Mouse (Mus musculus) frontal cortex, postnatal 25 days (tissue): Measurements from ENCODE around the gene 1810013L24Rik.

Experiments used
- DNase-seq, 2 experiments: peaks; one replicate each; pipeline ENCODE4 v3.0.0; 2022; ENCODE audit warnings: low spot score in 2 of 2

The 1810013L24Rik gene

DNA sequence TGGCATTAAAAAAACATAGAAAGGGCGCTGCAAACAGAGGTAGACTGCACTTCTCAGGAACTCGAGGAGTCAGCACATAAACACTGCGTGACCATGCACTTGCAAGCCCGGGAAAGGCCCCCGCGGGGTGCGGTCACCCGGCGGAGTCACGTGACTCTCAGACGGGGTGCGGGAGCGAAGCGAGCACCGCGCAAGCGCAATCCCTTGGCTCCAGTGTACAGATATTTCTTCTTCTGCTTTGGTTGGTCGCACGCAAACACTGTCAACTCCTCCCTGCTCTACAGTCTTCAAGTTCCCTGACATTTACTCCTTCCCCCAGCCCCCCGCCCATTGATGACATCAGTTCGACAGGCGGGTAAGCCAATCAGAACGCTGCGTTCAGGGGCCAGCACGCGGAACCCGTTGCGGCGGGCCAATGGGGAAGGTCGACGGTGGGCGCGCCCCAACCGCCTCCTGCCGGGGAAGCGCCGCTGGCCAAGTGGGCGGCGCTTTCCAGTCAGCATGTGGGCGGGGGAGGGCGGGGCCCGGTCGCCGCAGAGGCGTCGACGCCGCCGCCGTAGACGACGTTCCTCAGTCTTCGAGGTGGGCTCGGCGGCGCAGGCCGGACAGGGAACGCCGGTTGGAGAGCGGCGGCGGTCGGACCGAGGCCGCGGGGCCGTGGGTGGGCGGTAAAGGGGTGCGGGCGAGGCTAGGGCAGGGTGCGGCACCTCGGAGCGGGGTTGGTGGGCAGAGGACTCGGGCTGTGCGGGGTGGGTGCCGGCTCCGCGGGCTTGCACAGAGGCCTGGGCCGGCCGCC is at the start of gene 1810013L24Rik:
1810013L24Rik (plus strand) TSS at position 537 of the 796 bp plus-strand sequence.
- DNase-seq: peak; percentile 90 to 94

DNA sequence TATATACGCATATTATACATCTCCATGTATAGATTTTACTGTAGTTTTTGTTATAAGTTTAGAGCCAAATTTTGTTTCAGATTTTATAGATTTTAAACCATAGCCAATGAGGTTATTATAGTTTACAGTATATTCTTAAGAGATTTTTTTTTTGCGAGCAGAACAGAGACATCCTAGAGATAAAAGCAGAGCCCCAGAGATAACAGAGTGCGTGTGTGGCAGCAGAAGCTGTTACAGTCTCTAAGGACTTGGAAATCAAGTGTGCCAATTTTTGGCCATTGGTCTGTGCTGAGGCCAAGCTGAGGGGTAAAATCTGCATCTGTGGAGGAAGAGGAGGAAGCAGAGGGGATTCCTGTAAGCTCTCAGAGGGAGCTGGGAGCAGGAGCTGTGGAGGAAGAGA is 49.7 kb upstream of the 1810013L24Rik start:
- DNase-seq: no peak

DNA sequence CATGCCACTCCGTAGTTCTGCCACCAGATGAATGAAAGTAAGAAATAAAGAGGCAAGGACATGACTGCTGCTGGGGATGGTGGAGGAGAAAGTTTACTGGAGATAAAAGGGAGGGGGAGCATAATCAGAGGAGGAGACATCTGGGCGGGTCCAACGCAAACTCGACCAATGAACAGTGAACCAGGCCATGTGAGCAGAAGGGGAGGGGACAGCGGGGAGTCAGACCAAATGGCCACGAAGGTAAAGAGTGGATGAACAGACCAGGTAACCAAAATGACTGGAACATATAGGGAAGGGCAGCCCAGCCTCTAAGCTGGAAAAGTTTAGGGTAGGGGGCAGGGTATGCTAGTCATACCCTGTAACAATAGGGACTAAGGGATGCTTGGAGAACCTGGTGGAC is 48.7 kb upstream of the 1810013L24Rik start:
- DNase-seq: no peak

DNA sequence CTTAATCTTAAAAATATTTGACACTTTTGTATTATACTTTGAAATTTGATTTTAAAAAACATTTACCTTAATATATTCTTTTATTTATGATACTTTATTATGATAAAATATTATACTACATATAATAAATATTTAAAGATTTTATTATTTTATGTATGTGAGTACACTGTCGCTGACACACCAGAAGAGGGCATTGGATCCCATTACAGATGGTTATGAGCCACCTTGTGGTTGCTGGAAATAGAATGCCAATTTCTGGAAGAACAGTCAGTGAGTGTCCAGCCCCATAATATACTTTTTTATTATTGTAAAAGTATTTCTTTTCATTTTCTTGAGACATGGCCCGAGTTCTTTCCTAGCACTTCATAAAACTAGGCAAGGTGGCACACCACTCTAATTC is 48.2 kb upstream of the 1810013L24Rik start:
- DNase-seq: no peak

DNA sequence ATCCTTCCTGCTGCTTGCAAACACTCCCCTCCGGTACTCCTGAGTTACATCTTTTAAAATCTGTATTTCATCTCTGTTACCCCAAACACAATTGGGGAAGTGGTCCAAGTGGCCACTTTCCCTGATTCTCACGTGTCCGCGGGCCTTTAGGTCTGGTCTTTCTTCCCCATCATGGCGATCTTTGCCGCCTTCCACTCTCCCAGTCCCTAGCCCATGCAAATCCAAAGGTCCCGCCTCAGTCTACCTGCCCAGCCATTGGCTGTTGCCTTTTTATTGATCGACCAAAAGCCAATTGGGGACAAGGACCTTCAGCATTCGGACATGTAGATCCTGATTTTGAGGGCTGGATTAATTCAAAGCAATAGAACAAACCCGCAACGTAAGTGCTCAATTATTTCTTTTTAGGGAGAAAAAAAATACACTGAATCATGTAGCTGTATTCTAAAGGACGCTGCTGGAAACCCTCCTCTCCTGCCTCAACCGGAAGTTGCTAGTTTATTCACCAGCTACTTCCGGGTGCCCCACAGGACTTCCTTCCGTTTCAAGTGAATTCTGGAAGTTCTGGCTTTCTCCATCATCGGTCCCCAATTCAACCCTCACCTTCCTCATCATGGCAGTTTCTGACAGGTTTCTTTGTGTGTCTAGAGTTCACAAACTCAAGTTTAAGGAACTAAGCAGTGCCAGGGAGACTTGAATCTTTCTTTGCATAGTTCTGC is 46.5 kb upstream of the 1810013L24Rik start:
- DNase-seq: no peak

DNA sequence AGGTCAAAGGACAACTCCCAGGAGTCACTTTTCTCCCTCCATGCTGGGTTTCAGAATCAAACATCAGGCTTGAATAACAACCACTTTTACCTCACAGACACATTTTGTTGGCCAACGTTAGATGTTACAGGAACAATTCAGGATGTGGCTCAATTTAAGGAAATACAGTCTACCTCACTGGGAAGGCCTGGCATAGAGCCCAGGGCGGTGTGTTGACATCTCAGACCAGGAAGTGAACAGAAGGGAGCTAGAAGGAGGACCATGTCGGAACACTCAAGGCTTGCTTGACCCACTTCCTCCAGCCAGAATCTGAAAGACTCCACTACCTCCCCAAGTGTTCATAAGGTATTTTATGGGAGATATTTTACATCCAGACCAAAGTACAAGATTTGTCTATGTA is 45.1 kb upstream of the 1810013L24Rik start:
- no peak for DNase-seq

DNA sequence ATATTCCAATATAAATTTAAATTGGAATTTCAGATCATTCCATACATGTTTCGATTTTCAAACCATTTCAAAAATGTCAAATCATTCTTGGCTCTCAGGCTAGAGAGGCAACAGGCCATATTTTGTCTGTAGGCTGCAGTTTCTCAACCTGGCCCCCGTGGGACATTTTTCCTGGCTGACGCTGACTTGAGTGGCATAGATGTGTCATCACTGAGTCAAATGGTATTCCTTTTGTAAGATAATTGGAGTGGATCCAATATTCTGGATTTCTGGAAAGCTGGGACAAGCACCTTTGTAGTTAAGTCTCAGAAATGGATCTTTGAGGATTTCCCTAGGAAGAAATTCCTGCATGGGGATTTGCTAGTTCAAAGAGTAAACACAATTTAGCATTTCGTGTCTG is 39.0 kb upstream of the 1810013L24Rik start:
- DNase-seq: no peak

DNA sequence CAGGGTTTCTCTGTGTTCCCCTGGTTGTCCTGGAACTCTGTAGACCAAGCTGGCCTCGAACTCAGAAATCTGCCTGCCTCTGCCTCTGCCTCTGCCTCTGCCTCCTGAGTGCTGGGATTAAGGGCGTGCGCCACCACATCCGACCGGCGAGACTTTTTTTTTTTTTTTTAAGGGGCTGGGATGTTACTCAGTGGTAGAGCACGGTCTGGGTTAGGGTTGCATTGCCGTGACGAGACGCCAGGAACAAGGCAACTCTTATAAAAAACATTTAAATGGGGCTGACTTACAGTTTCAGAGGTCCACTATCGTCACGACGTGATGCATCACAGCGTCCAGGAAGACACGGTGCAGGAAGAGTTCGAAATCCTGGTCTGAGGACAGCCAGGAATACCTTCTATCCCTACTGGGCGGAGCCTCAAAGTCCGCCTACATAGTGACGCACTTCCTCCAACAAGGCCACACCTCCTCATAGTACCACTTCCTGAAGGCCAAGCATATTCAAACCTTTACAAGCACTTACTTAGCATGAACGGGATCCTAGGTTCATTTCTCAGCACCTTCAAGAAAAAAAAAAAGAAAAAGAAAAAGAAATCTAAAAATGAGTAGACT is 37.8 kb upstream of the 1810013L24Rik start, which contains the start of gene Usp7:
Usp7 (minus strand) TSS at position 360 of the 609 bp plus-strand sequence.
- DNase-seq: no peak

DNA sequence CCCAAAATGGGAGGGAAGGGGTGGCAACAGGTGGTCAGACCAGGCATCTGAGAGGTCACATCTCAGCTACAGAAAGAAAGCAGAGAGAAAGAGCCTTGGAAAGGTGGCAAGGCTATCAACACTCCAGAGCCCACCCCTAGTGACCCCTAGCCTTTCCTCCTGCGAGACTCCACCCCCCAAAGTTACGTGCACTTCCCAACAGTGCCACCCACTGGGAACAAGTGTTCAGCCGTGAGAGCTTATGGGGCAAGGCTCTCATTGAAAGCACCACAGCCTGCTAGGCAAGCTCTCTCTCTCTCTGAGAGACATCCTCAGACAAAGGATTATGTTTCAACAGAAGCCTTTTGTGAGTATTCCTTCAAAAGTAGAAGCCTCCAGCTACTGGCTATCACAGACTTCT is 34.9 kb upstream of the 1810013L24Rik start:
- no peak for DNase-seq

DNA sequence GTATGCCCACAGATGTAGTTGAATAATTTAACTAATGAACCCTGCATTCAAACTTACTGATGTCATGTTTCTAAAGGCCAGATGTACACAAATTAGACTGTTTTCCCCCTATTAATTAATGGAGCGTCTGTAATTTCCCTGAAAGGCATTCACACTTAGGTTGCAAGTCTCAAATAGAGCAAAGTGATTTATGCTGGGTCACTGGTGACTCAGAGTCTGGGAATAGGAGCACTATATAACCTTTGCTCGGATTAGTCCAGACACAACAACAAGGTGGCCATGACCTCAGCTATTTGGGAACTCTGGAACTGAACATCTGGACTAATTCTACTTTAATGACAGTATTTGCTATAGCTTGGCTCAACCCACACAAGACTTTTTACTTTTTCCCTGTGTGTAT is 34.0 kb upstream of the 1810013L24Rik start:
- no peak for DNase-seq

DNA sequence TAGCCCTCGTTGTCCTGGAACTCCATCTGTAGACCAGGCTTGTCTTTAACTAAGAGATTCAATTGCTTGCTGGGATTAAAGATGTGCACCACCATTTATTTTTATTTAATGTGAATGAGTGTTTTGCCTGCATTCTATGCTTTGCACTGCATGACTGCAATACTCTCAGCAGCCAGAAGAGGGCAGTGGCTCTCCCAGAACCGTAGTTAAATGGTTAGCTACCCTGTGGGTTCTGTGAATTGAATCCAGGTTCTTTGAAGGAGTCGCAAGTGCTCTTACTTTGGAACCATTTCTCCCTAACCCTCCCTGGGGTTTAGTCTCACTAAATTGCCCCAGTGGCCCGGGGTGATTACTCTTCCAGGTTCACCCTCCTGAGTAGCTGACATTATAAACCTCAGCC is 23.2 kb upstream of the 1810013L24Rik start:
- no peak for DNase-seq

DNA sequence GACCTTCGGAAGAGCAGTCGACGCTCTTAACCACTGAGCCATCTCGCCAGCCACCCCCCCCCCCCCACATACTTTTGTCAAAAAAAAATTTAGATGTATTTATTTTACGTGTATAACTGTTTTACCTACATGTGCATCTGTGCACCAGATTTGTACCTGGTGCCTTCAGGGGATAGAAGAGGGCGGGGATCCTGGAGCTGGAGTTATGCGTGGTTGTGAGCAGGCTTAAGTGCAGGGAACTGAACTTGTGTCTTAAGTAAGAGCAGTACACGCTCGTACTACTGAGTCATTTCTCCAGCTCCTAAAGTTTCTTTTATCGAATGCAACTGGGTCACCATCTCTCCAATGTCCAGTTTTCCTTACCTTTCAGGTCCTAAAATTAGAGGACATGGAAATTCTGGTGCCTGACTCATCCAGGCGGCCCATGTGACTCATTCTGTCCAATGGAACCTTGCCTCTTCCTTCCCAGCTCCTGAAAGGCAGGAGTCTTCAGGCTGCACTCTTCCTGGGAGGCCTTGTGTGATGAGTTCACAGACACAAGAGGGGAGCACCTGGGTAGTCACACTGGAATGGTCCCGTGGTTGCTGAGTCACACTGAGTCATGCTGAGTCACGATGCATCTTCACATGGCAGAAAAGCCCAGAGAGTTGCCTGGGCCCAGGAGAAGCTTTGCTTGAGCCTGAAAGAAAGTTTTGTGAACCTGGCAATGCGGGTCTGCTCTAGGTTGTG is 19.3 kb upstream of the 1810013L24Rik start:
- no peak for DNase-seq

DNA sequence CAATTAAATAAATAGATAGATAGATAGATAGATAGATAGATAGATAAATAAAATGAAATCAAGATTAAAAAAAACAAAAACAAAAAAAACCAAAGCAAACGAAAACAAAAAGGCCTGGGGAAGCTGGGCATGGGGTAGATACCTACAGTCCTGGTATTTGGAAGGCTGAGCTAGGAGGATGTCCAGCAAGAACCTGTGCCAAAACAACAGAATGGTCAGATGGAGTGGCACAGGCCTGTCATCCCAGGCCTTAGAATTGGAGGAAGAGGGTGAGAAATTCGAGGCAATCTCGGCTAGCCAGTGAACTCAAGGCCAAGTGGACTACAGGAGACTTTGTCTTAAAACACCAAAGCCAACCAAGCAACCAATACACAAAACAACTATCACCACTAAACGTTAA is 12.0 kb upstream of the 1810013L24Rik start:
- no peak for DNase-seq

DNA sequence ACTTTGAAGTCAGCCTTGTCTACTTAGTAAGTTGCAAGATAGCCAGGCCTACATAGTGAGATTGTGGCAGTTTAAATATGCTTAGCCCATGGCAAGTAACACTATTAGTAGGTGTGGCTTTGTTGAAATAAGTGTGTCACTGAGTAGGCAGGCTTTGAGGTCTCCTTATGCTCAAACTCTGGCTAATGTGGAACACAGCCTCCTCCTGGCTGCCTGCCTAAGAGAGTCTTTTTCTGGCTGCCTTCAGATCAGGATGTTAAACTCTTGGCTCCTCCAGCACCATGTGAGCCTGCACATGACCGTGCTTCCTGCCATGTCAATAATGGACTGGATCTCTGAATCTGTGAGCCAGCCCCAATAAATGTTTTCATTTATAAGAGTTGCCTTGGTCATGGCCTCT is 8.5 kb upstream of the 1810013L24Rik start:
- DNase-seq: peak in 1 of 2 experiments; percentile 27

DNA sequence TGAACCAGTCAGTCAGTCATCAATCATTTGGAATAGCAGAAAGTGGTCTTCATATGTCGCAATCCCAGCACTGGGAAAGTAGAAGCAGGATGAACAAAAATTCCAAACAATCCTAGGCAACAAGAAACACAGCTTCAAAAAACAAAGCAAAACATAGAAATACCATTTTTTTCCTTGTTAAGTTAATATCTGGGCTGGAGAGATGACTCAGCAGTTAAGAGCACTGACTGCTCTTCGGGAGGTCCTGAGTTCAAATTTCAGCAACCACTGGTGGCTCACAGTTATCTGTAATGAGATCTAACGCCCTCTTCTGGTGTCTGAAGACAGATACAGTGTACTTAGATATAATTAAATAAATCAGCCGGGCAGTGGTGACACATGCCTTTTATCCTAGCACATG is 7.3 kb upstream of the 1810013L24Rik start:
- no peak for DNase-seq

DNA sequence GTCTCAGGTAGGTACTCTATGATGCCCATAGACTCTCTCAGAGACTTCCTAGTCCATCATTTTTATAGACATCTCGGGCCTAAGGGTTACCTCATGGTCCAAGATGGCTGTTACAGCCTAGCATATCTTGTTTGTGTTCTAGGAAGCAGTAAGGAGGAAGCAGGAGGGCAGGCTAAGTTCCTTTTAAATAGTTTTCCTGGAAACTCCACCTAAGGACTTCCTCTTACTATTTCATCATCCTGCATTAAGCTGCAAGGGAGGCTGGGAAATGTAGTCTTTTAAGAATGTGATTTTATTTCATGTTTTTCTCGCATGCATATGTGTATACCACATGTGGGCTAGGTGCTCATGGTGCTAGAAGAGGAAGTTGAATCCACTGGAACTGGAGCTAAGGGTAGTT is 6.2 kb upstream of the 1810013L24Rik start:
- no peak for DNase-seq

DNA sequence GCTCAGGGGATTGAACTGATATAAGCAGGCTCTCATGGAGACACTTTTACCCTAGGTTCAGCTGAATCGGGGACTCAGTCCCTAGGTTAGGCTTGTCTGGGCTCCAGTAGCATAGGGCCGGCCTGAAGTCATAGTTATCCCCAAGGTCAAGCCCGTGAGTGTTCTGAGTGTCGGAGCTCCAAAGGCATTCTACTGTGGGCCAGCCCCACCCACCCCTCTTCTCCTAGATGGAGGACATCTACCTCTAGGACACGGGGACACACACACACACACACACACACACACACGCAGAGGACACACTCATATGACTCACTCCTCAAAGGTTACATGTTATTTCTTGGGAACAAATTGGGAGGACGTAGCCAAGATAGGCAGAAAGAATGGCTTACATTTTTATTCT is 2.5 kb upstream of the 1810013L24Rik start:
- no peak for DNase-seq

DNA sequence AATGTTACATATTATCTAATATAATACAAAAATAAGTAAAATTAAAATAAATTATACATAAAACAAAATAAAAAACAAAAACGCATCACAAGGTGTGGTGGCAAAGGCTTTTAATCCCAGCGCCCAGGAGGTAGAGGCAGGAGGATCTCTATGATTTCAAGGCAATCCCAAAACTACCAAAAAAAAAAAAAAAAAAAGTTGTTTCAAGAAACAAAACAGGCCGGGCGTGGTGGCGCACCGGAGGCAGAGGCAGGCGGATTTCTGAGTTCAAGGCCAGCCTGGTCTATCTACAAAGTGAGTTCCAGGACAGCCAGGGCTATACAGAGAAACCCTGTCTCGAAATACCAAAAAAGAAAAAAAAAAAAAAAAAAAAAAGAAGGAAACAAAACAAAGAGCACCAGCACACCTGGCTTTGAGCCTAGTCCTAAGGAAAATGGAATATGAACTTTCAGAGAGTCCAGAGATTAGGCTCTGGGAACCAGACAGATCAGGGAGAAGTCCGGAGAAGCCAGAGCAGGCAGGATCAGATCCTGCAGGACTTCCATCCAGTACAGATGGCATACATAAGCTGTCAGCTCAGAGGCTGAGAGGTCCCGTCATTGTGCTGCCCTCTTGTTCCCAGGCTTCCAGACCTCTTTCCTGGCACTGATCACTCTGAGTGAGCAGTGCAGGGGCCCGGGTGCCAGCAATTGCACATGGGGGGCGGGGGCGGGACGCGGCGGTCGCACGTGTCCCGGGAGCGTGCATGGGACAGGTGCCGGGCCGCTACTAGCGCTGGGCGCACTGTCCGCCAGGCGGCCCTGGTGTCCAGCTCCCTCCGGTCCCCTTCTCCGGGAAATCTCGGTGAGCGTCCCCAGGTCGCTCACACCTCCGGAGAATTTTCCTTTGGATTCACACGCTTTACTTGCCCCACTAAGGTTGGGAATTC is 1.0 kb upstream of the 1810013L24Rik start:
- peak in 1 of 2 experiments; percentile 17 for DNase-seq

DNA sequence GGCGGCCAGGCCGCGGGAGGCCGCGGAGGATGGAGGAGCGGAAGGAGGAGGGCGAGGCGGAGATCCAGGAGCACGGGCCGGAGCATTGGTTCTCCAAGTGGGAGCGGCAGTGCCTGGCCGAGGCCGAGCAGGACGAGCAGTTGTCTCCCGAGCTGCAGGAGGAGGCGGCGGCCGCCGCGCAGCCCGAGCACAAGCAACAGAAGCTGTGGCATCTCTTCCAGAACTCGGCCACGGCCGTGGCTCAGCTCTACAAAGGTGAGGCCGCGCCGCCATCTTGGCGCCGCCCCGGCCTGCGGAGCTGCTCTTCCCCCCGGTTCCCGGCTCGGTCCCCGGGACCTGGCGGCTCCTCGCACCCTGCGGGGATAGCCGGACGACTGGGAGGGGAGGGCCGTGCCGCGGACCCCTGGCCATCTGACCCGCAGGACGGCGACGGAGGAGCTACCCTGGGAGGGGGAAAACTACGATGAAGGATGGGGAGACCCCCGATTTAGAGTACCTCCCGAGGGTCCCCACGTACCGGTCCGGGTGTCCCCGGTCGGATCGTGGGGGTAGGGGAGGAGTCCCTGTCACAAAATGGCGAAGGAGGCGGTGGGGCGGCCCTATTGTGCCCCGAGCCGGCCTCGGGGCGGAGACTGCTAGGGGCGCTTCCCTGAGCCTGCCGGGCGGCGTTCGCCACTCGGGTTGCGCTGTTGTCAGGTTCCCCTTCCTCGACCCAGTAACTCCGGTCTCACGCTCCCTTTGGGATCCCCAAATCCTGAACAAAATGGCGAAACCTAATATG is 721 bp downstream of the 1810013L24Rik start:
- peak; percentile 28 to 34 for DNase-seq

DNA sequence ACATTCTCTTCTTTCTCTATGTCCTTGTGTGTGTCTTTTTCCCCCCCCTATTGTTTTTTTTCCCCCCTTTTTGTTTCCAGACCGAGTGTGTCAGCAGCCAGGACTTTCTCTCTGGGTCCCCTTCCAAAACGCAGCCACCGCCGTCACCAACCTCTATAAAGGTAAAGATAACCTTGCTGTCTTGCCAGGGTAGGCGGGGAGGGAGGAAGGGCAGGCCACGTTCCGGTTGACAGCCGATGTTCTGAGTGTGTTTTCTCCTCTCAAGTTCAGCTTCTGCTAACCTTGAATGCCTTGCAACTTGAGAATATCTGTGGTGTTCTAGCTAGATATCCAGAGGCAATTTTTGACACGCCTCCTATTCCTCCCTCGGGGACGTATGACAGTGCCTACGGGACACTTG is 1.3 kb downstream of the 1810013L24Rik start:
- DNase-seq: no peak
